Mouse (Mus musculus): Measurements from ENCODE around the gene Serpinb1a. TPM values are rescaled to one million over a fixed set of nuclear protein-coding genes. Genes with fewer than 3 reads are reported as not detected.
"Not testable (repeated sequence)": the region's sequence is repeated elsewhere in the genome, so short reads cannot be mapped to it uniquely, and the experiment has no call there.

Serpinb1a gene
- 1.6 and 2.2 TPM in 2 replicates for polyA plus RNA-seq (2016; fragmentation: Nextera tagmentation; extraction: Ambion mirVana)

- H3K9me3 ChIP-seq = no peaks in the 10 kb centered on the region
- ATAC-seq (ENCODE audit: low FRiP score, low read depth) = no peak
- H3K9ac ChIP-seq (replicated peaks) = no peak within 1 kb of the TSS
- H3K4me2 ChIP-seq (replicated peaks) = no peak within 1 kb of the TSS
- H3K4me1 ChIP-seq = 0 out of 2 replicates have a peak, but pooled peaks cover 8% of the 10 kb centered on the region
- no peak within 1 kb of the TSS for H3K27ac ChIP-seq (replicated peaks)
- WGBS = 67% methylated on average over 10 of the region's 10 CpGs
- H3K4me3 ChIP-seq = no peak within 1 kb of the TSS
- no peaks in the 10 kb centered on the region for H3K36me3 ChIP-seq
- H3K27me3 ChIP-seq = peaks cover 49% of the 10 kb centered on the region
Measured at GRCm38 (mm10) chr13:32850668-32851404, at the start of gene Serpinb1a. Serpinb1a (minus strand) TSS chr13:32851185.

GRCm38 (mm10) chr13:32900639-32901038 is 49.7 kb upstream of the Serpinb1a start:
- Histone ChIP-seq H3K4me3 (no peak overlapping the region), H3K9ac (replicated peaks) (no peak overlapping the region), H3K27ac (replicated peaks) (no peak overlapping the region), H3K4me1 (no peaks in the 10 kb centered on the region), H3K27me3 (peaks cover 4% of the 10 kb centered on the region; the same call in 1 of the 2 replicates), H3K9me3 (no peaks in the 10 kb centered on the region), H3K4me2 (replicated peaks) (no peak overlapping the region), H3K36me3 (no peaks in the 10 kb centered on the region)
- WGBS = 24% methylated on average over 2 of the region's 2 CpGs
- no peak for ATAC-seq (ENCODE audit: low FRiP score, low read depth)

- not testable (repeated sequence) for H3K4me1 ChIP-seq; H3K4me3 ChIP-seq; H3K27me3 ChIP-seq; H3K36me3 ChIP-seq; H3K9ac ChIP-seq (replicated peaks); H3K9me3 ChIP-seq; H3K4me2 ChIP-seq (replicated peaks); H3K27ac ChIP-seq (replicated peaks); ATAC-seq (ENCODE audit: low FRiP score, low read depth)
- WGBS = 88% methylated on average over 2 of the region's 2 CpGs
Measured at GRCm38 (mm10) chr13:32899114-32899513, 48.1 kb upstream of the Serpinb1a start.

- 97% methylated on average over 2 of the region's 2 CpGs for WGBS
- Histone ChIP-seq H3K27me3 (peaks cover 4% of the 10 kb centered on the region; the same call in 1 of the 2 replicates), H3K36me3 (no peaks in the 10 kb centered on the region), H3K9ac (replicated peaks) (no peak within 1 kb of the TSS), H3K4me1 (no peaks in the 10 kb centered on the region), H3K9me3 (no peaks in the 10 kb centered on the region), H3K27ac (replicated peaks) (no peak within 1 kb of the TSS), H3K4me2 (replicated peaks) (no peak within 1 kb of the TSS), H3K4me3 (no peak within 1 kb of the TSS)
- ATAC-seq (ENCODE audit: low FRiP score, low read depth) = no peak
Measured at GRCm38 (mm10) chr13:32898111-32898510, 47.1 kb upstream of the Serpinb1a start, which contains the start of gene Serpinb1c. Serpinb1c (minus strand) TSS chr13:32898211.

- Histone ChIP-seq H3K4me2 (replicated peaks) (no peak overlapping the region), H3K9ac (replicated peaks) (no peak overlapping the region), H3K4me1 (no peaks in the 10 kb centered on the region), H3K36me3 (no peaks in the 10 kb centered on the region), H3K9me3 (no peaks in the 10 kb centered on the region), H3K27me3 (peaks cover 1% of the 10 kb centered on the region; the same call in 1 of the 2 replicates), H3K4me3 (no peak overlapping the region), H3K27ac (replicated peaks) (no peak overlapping the region)
- 84% methylated on average over 4 of the region's 4 CpGs for WGBS
- no peak for ATAC-seq (ENCODE audit: low FRiP score, low read depth)
Measured at GRCm38 (mm10) chr13:32896931-32897330, 45.9 kb upstream of the Serpinb1a start.

GRCm38 (mm10) chr13:32884755-32885154 is 33.8 kb upstream of the Serpinb1a start:
- no peak overlapping the region for H3K4me3 ChIP-seq
- H3K27me3 ChIP-seq = no peaks in the 10 kb centered on the region
- H3K9ac ChIP-seq (replicated peaks) = no peak overlapping the region
- H3K27ac ChIP-seq (replicated peaks) = no peak overlapping the region
- H3K36me3 ChIP-seq = no peaks in the 10 kb centered on the region
- H3K9me3 ChIP-seq = no peaks in the 10 kb centered on the region
- no peak overlapping the region for H3K4me2 ChIP-seq (replicated peaks)
- no peaks in the 10 kb centered on the region for H3K4me1 ChIP-seq
- no peak for ATAC-seq (ENCODE audit: low FRiP score, low read depth)

- H3K4me3 ChIP-seq = no peak overlapping the region
- peaks cover 11% of the 10 kb centered on the region for H3K27me3 ChIP-seq
- no peak overlapping the region for H3K27ac ChIP-seq (replicated peaks)
- no peaks in the 10 kb centered on the region for H3K4me1 ChIP-seq
- 83% methylated on average over 1 of the region's 1 CpGs for WGBS
- H3K4me2 ChIP-seq (replicated peaks) = no peak overlapping the region
- ATAC-seq (ENCODE audit: low FRiP score, low read depth) = no peak
- no peaks in the 10 kb centered on the region for H3K36me3 ChIP-seq
- H3K9ac ChIP-seq (replicated peaks) = no peak overlapping the region
- H3K9me3 ChIP-seq = peaks cover 4% of the 10 kb centered on the region; the same call in 1 of the 2 replicates
Measured at GRCm38 (mm10) chr13:32873862-32874261, 22.9 kb upstream of the Serpinb1a start.

- WGBS = 73% methylated on average over 5 of the region's 5 CpGs
- Histone ChIP-seq H3K4me1 (no peaks in the 10 kb centered on the region), H3K27ac (replicated peaks) (no peak overlapping the region), H3K4me2 (replicated peaks) (no peak overlapping the region), H3K27me3 (peaks cover 32% of the 10 kb centered on the region), H3K36me3 (no peaks in the 10 kb centered on the region), H3K4me3 (no peak overlapping the region), H3K9ac (replicated peaks) (no peak overlapping the region), H3K9me3 (no peaks in the 10 kb centered on the region)
- no peak for ATAC-seq (ENCODE audit: low FRiP score, low read depth)
Measured at GRCm38 (mm10) chr13:32868843-32869242, 17.9 kb upstream of the Serpinb1a start.

- not testable (repeated sequence) for H3K9ac ChIP-seq (replicated peaks); H3K4me1 ChIP-seq; H3K4me2 ChIP-seq (replicated peaks); H3K27ac ChIP-seq (replicated peaks); ATAC-seq (ENCODE audit: low FRiP score, low read depth); H3K9me3 ChIP-seq; H3K36me3 ChIP-seq; H3K4me3 ChIP-seq
- 86% methylated on average over 4 of the region's 4 CpGs for WGBS
- H3K27me3 ChIP-seq = peaks cover 38% of the 10 kb centered on the region
Measured at GRCm38 (mm10) chr13:32868233-32868632, 17.2 kb upstream of the Serpinb1a start.

GRCm38 (mm10) chr13:32867030-32867429 is 16.0 kb upstream of the Serpinb1a start:
- 10% methylated on average over 2 of the region's 2 CpGs for WGBS
- H3K27ac ChIP-seq (replicated peaks) = no peak overlapping the region
- H3K4me3 ChIP-seq = no peak overlapping the region
- H3K4me1 ChIP-seq = no peaks in the 10 kb centered on the region
- H3K9ac ChIP-seq (replicated peaks) = no peak overlapping the region
- ATAC-seq (ENCODE audit: low FRiP score, low read depth) = peak; percentile 86
- H3K4me2 ChIP-seq (replicated peaks) = no peak overlapping the region
- no peaks in the 10 kb centered on the region for H3K36me3 ChIP-seq
- H3K27me3 ChIP-seq = peaks cover 48% of the 10 kb centered on the region
- H3K9me3 ChIP-seq = no peaks in the 10 kb centered on the region

GRCm38 (mm10) chr13:32866484-32866883 is 15.5 kb upstream of the Serpinb1a start:
- no peak overlapping the region for H3K27ac ChIP-seq (replicated peaks)
- H3K27me3 ChIP-seq = peaks cover 48% of the 10 kb centered on the region
- no peak overlapping the region for H3K4me2 ChIP-seq (replicated peaks)
- no peak overlapping the region for H3K9ac ChIP-seq (replicated peaks)
- H3K4me1 ChIP-seq = no peaks in the 10 kb centered on the region
- no peaks in the 10 kb centered on the region for H3K36me3 ChIP-seq
- ATAC-seq (ENCODE audit: low FRiP score, low read depth) = peak; percentile 73
- no peak overlapping the region for H3K4me3 ChIP-seq
- WGBS = 6% methylated on average over 9 of the region's 9 CpGs
- no peaks in the 10 kb centered on the region for H3K9me3 ChIP-seq

GRCm38 (mm10) chr13:32865591-32865990 is 14.6 kb upstream of the Serpinb1a start:
- H3K27me3 ChIP-seq = peaks cover 51% of the 10 kb centered on the region
- ATAC-seq (ENCODE audit: low FRiP score, low read depth) = no peak
- H3K36me3 ChIP-seq = no peaks in the 10 kb centered on the region
- H3K4me2 ChIP-seq (replicated peaks) = no peak overlapping the region
- H3K9me3 ChIP-seq = no peaks in the 10 kb centered on the region
- H3K4me3 ChIP-seq = no peak overlapping the region
- H3K9ac ChIP-seq (replicated peaks) = no peak overlapping the region
- WGBS = 58% methylated on average over 2 of the region's 2 CpGs
- H3K27ac ChIP-seq (replicated peaks) = no peak overlapping the region
- H3K4me1 ChIP-seq = no peaks in the 10 kb centered on the region
